Mouse (Mus musculus) limb, embryonic 14.5 days (tissue): ENCODE measurements around the gene Ube2u. TPM values are rescaled to one million over a fixed set of nuclear protein-coding genes. Genes with fewer than 3 reads are reported as not detected.

Experiments
- ATAC-seq: fragments of 200-750 bp; cut with Nextera tagmentation; 2 replicates; pipeline ENCODE4 v1.8.0; 2017; ENCODE audit warnings: low read depth, moderate number of reproducible peaks, moderate TSS enrichment; ENCODE audit not compliant: low FRiP score
- DNase-seq: peaks from one replicate; pipeline ENCODE4 v3.0.0-alpha.2; 2015; ENCODE audit warnings: low spot score
- H3K27ac ChIP-seq: fragments of 300-500 bp; sonication (generic); replicated peaks from 2 replicates; pipeline ENCODE4 v1.5.1; 2014; ENCODE audit warnings: low read depth, mild to moderate bottlenecking, low read length, moderate library complexity, mixed read lengths
- H3K27me3 ChIP-seq: fragments of 300-500 bp; sonication (generic); 2 replicates; pipeline ENCODE4 v1.6.1; 2014; ENCODE audit warnings: low read length, mixed read lengths; ENCODE audit not compliant: control insufficient read depth, insufficient read depth
- H3K36me3 ChIP-seq: fragments of 300-500 bp; sonication (generic); 2 replicates; pipeline ENCODE4 v1.6.1; 2014; ENCODE audit warnings: mild to moderate bottlenecking, low read length, moderate library complexity, mixed read lengths; ENCODE audit not compliant: control insufficient read depth, insufficient read depth
- H3K4me1 ChIP-seq: fragments of 300-500 bp; sonication (generic); 2 replicates; pipeline ENCODE4 v1.6.1; 2014; ENCODE audit warnings: antibody characterized with exemption, low read length, mixed read lengths; ENCODE audit not compliant: control insufficient read depth, insufficient read depth
- H3K4me2 ChIP-seq: fragments of 300-500 bp; sonication (generic); replicated peaks from 2 replicates; pipeline ENCODE4 v1.6.1; 2014; ENCODE audit warnings: low read depth, mild to moderate bottlenecking, low read length, moderate library complexity; ENCODE audit not compliant: severe bottlenecking
- H3K4me3 ChIP-seq: fragments of 300-500 bp; sonication (generic); replicated peaks from 2 replicates; pipeline ENCODE4 v1.5.1; 2014; ENCODE audit warnings: low read length
- H3K9ac ChIP-seq: fragments of 300-500 bp; sonication (generic); 2 replicates; pipeline ENCODE4 v1.6.1; 2014; ENCODE audit warnings: mild to moderate bottlenecking, low read depth, low read length, moderate library complexity; ENCODE audit not compliant: severe bottlenecking
- H3K9me3 ChIP-seq: fragments of 300-500 bp; sonication (generic); 2 replicates; pipeline ENCODE4 v1.6.1; 2016; ENCODE audit warnings: low read length; ENCODE audit not compliant: control insufficient read depth
- POLR2A ChIP-seq: fragments of 200-500 bp; IDR thresholded peaks from 2 replicates; pipeline ENCODE4 v1.8.0; 2012; ENCODE audit warnings: inconsistent platforms, mild to moderate bottlenecking, moderate library complexity, borderline replicate concordance; ENCODE audit not compliant: insufficient read depth, insufficient read length; ENCODE audit errors: extremely low read depth
- WGBS: fragments of 180-500 bp; shearing (Covaris S2); extraction: QIAGEN DNeasy Blood & Tissue Kit; methylation state at CpG from one replicate; pipeline ENCODE4 v1.1.7; 2014; 5-methylcytosine and 5-hydroxymethylcytosine counted together
- polyA plus RNA-seq, 2 experiments: library from polyadenylated mRNA; depleted of rRNA in 1 of 2; stranded (reverse) in 1 of 2; unstranded in 1 of 2; fragments of >200 nt; fragmentation: Nextera tagmentation in 1 of 2; extraction: Ambion mirVana in 1 of 2; gene quantifications; 2 replicates each; pipeline versions ENCODE4 v1.2.1 to v1.2.3; 2012 to 2014

The Ube2u gene
- polyA plus RNA-seq (2012; rRNA removed) = 0.04 and 0.10 TPM in 2 replicates
- not detected in 2 replicates for polyA plus RNA-seq (2014; fragmentation: Nextera tagmentation; extraction: Ambion mirVana)

DNA sequence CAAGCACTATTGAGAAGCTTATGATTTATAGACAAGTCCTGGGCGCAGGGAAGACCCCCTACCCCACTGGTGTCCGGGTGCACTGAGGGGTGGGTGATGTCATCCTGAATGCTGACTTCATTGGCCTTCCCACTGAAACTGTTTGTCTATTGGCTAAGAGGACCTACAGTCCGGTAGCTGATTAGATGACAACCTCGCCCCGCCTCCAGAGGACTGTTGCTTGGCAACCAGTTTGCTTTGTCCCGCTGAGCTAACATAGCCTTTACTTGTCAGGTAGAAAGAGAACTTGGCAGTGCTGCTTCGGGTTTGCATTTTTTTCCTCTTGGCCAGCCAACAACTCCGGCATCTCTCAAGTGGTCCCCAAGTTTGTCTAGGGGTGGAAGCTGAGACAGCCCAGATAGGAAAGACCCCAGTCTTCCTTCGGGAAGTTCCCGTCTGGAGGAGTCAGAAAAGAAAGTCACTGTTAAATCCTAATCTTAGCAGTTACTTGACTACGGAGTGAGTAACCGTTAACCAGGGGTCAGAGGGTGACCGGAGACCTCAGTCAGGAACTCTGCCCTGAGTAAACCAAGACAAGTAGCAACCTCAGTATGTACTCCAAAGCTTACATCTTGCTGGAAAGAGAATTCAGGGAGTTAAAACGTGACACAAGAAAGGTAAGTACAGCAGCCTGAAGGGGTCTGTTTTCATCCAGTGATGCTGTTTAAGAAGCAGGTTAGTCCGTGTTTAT, at the start of gene Ube2u:
TSS of gene Ube2u (plus strand) at position 258 of the 730 bp plus-strand sequence.
- H3K27me3 ChIP-seq = no peaks in the 10 kb centered on the region
- 34% methylated on average over 15 of the region's 15 CpGs for WGBS
- no peak within 1 kb of the TSS for H3K9ac ChIP-seq
- H3K4me3 ChIP-seq = 0 out of 2 replicates have a peak within 1 kb of the TSS, but pooled peaks have one; percentile 13
- no peaks in the 10 kb centered on the region for H3K9me3 ChIP-seq
- DNase-seq (peak; percentile 80), ATAC-seq (peak; percentile 68; the same call in 1 of the 2 replicates)
- H3K4me1 ChIP-seq = 0 out of 2 replicates have a peak, but pooled peaks cover 3% of the 10 kb centered on the region
- no peaks in the 10 kb centered on the region for H3K36me3 ChIP-seq
- H3K27ac ChIP-seq = no peak within 1 kb of the TSS
- no peak for TF ChIP-seq POLR2A
- H3K4me2 ChIP-seq = peak within 1 kb of the TSS; percentile 31

DNA sequence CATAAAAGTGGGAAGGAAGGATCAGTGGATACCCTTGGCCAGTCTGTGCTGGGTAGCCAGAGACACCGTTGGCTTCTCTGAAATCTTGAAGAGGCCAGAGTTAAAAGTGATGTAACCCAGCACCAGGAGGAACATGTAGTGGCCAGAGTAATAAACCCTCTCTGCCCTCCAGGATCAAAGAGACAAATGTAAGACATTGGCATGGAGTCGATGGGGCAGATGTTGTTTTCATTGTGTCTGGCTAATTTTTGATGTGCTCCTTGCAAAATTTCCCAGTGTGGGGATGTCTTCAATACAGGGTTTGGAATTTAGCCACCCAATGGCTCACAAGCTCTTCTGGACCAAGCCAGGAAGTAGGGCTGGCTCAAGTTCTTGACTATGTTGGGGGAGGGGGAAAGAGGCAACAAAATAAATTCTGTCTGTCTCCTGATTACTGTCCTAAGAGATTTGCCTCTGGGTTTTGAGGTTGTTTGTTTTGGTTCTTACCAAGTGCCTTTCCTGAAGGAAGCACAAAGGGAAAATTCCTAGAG, 49.2 kb upstream of the Ube2u start:
- TF ChIP-seq POLR2A = no peak
- Histone ChIP-seq H3K4me1 (peaks cover 5% of the 10 kb centered on the region; the same call in 1 of the 2 replicates), H3K4me2 (no peak overlapping the region), H3K4me3 (no peak overlapping the region), H3K36me3 (0 out of 2 replicates have a peak, but pooled peaks cover 3% of the 10 kb centered on the region), H3K27ac (no peak overlapping the region), H3K27me3 (no peaks in the 10 kb centered on the region), H3K9ac (no peak overlapping the region), H3K9me3 (no peaks in the 10 kb centered on the region)
- 34% methylated on average over 2 of the region's 2 CpGs for WGBS
- ATAC-seq = no peak
- DNase-seq = no peak

DNA sequence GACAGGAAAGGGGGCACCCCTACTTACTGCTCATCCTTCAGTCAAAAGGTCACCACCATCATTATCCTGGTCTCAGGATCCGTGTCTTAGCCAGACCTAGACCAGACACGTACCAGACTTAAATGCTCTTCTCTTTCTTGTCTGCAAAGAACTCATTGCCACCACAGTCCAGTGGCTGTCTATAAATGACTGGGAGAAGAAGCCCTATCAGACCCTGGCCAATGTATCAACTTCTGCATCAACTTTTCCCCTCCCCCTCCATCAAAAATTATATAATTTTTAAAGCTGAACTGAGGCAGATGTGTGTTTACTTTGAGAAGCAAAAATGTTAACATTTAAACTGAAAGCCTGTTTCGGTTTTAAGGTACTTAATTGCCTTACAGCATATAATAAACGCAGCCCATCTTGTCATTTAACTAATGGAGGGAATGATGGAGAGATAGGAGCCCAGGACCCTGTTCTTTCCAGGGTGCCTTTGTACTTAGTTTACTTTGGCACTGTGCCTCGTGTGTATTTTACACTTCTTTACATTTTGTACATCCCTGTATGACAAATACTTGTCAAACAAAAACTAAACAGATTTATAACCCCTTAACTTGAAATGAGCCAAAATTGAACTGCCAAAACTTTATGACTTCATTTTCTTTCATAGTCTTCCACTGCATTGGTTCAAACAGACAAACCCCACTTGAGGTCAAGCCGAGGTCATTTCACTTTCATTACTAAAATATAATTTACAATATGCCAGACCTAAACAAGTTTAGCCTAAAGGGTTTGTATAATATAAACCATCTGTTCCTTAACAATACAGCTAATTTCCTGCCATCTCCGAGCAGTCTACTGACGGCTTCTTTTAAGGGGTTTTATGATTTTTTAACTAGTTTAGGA, 43.1 kb upstream of the Ube2u start:
- Histone ChIP-seq H3K27ac (no peak overlapping the region), H3K4me2 (no peak overlapping the region), H3K9me3 (no peaks in the 10 kb centered on the region), H3K4me3 (no peak overlapping the region), H3K4me1 (peaks cover 10% of the 10 kb centered on the region), H3K36me3 (no peaks in the 10 kb centered on the region), H3K27me3 (no peaks in the 10 kb centered on the region), H3K9ac (no peak overlapping the region)
- peak; percentile 76 for DNase-seq
- WGBS = 19% methylated on average over 8 of the region's 8 CpGs
- ATAC-seq = peak; percentile 71
- TF ChIP-seq POLR2A = no peak

DNA sequence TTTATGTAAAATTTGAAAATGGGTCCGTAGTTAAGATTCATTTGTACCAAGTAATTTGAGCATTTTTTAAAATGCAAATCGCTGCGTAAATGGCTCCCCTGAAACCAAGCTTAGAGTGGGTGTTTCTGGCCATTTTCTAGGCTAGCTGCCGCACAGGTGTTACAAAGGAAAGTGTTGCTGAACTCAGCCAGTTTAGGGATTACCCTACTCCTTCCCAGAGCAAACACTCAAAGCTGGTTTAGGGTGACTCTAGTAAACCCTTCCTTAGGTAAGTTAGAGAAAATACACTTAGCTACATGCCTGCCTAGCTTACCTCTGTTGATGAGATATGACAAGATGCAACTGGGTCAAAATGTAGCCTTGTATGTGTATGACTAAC, 42.5 kb upstream of the Ube2u start:
- peaks cover 10% of the 10 kb centered on the region for H3K4me1 ChIP-seq
- DNase-seq = no peak
- no peaks in the 10 kb centered on the region for H3K9me3 ChIP-seq
- H3K36me3 ChIP-seq = peaks cover 5% of the 10 kb centered on the region; the same call in 1 of the 2 replicates
- WGBS = 20% methylated on average over 4 of the region's 4 CpGs
- H3K27ac ChIP-seq = no peak overlapping the region
- TF ChIP-seq POLR2A = no peak
- H3K9ac ChIP-seq = no peak overlapping the region
- no peaks in the 10 kb centered on the region for H3K27me3 ChIP-seq
- no peak overlapping the region for H3K4me3 ChIP-seq
- H3K4me2 ChIP-seq = no peak overlapping the region
- peak; percentile 44; the same call in 1 of the 2 replicates for ATAC-seq

DNA sequence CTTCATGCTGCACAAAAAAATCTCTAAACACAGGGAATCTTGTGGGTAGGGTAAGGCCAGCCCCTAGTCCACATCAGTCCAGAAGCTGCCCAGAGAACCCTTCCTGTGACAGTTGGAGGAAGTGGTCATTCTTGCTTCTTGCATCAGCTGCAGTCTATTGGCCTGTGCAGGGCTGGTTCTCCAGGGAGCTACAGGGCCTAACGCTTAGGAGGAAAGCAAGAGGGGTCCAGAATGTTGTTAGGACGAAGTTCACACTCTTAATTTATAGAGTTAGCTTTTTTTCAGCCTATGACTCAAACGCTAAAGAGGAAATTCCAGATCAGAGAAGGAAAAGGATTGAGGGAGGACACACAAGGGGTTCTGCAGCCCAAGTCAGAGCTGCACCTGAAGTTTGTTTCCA, 31.8 kb upstream of the Ube2u start:
- 11% methylated on average over 3 of the region's 3 CpGs for WGBS

More for the DNA sequence above, 31.8 kb upstream of the Ube2u start:
- Histone ChIP-seq H3K27ac (no peak overlapping the region), H3K4me1 (peaks cover 8% of the 10 kb centered on the region; the same call in 1 of the 2 replicates), H3K9me3 (no peaks in the 10 kb centered on the region), H3K4me3 (no peak overlapping the region), H3K27me3 (no peaks in the 10 kb centered on the region), H3K9ac (no peak overlapping the region), H3K36me3 (peaks cover 8% of the 10 kb centered on the region), H3K4me2 (no peak overlapping the region)
- no peak for TF ChIP-seq POLR2A
- DNase-seq = no peak
- no peak for ATAC-seq
